ENCODE assay signal across 15 mouse cellular contexts in genomic region chr4:102871274-102871673, GRCm38 (mm10).
"Had no signal": no experiment of that assay in that cellular context is flagged by ENCODE, and none has a peak within 500 bp of the region (broad histone marks: within the 10 kb centered on the region; RNA-seq: fewer than 3 reads in every experiment).

No protein-coding gene starts in this region.

- H3K9ac ChIP-seq: limb, embryonic 12.5 days; liver, embryonic 13.5 days; liver, postnatal 0 days; lung, embryonic 15.5 days; midbrain, embryonic 12.5 days; stomach, embryonic 15.5 days had no signal

- H3K4me1 ChIP-seq: limb, embryonic 12.5 days; liver, embryonic 13.5 days; lung, embryonic 15.5 days; megakaryocyte, embryonic 14.5 days; midbrain, embryonic 12.5 days; stomach, embryonic 15.5 days had no signal

- H3K27ac ChIP-seq: limb, embryonic 12.5 days; liver, embryonic 13.5 days; lung, embryonic 15.5 days; macrophage; midbrain, embryonic 12.5 days; stomach, embryonic 15.5 days had no signal

- DNase-seq: kidney, adult 8-10 months; kidney, postnatal 25 days; liver; liver, embryonic 13.5 days; liver, postnatal 0 days; lung, postnatal 14 days; right cerebral cortex, postnatal 14 days; thymus, adult 2 months; thymus, postnatal 25 days had no signal

- H3K36me3 ChIP-seq: limb, embryonic 12.5 days; liver, embryonic 13.5 days; lung, embryonic 15.5 days; stomach, embryonic 15.5 days had no signal

- H3K4me2 ChIP-seq: limb, embryonic 12.5 days; liver, embryonic 13.5 days; lung, embryonic 15.5 days; midbrain, embryonic 12.5 days; stomach, embryonic 15.5 days had no signal

- H3K9me3 ChIP-seq: limb, embryonic 12.5 days; liver, embryonic 13.5 days; lung, embryonic 15.5 days; megakaryocyte, embryonic 14.5 days; midbrain, embryonic 12.5 days; stomach, embryonic 15.5 days had no signal

- H3K4me3 ChIP-seq: limb, embryonic 12.5 days; liver, embryonic 13.5 days; lung, embryonic 15.5 days; megakaryocyte, embryonic 14.5 days; midbrain, embryonic 12.5 days; stomach, embryonic 15.5 days had no signal

- ATAC-seq: liver, postnatal 0 days had no signal

- H3K27me3 ChIP-seq: limb, embryonic 12.5 days; liver, embryonic 13.5 days; lung, embryonic 15.5 days; megakaryocyte, embryonic 14.5 days; midbrain, embryonic 12.5 days; stomach, embryonic 15.5 days had no signal
